Mouse (Mus musculus) limb, embryonic 14.5 days (tissue): ENCODE results near the gene Klhl26. TPM values are rescaled to one million over a fixed set of nuclear protein-coding genes. Genes with fewer than 3 reads are reported as not detected.

Experiments
- ATAC-seq: fragments of 200-750 bp; cut with Nextera tagmentation; 2 replicates; pipeline ENCODE4 v1.8.0; 2017; ENCODE audit warnings: low read depth, moderate number of reproducible peaks, moderate TSS enrichment; ENCODE audit not compliant: low FRiP score
- DNase-seq: peaks from one replicate; pipeline ENCODE4 v3.0.0-alpha.2; 2015; ENCODE audit warnings: low spot score
- H3K27ac ChIP-seq: fragments of 300-500 bp; sonication (generic); replicated peaks from 2 replicates; pipeline ENCODE4 v1.5.1; 2014; ENCODE audit warnings: low read depth, mild to moderate bottlenecking, low read length, moderate library complexity, mixed read lengths
- H3K27me3 ChIP-seq: fragments of 300-500 bp; sonication (generic); 2 replicates; pipeline ENCODE4 v1.6.1; 2014; ENCODE audit warnings: low read length, mixed read lengths; ENCODE audit not compliant: control insufficient read depth, insufficient read depth
- H3K36me3 ChIP-seq: fragments of 300-500 bp; sonication (generic); 2 replicates; pipeline ENCODE4 v1.6.1; 2014; ENCODE audit warnings: mild to moderate bottlenecking, low read length, moderate library complexity, mixed read lengths; ENCODE audit not compliant: control insufficient read depth, insufficient read depth
- H3K4me1 ChIP-seq: fragments of 300-500 bp; sonication (generic); 2 replicates; pipeline ENCODE4 v1.6.1; 2014; ENCODE audit warnings: antibody characterized with exemption, low read length, mixed read lengths; ENCODE audit not compliant: control insufficient read depth, insufficient read depth
- H3K4me2 ChIP-seq: fragments of 300-500 bp; sonication (generic); replicated peaks from 2 replicates; pipeline ENCODE4 v1.6.1; 2014; ENCODE audit warnings: low read depth, mild to moderate bottlenecking, low read length, moderate library complexity; ENCODE audit not compliant: severe bottlenecking
- H3K4me3 ChIP-seq: fragments of 300-500 bp; sonication (generic); replicated peaks from 2 replicates; pipeline ENCODE4 v1.5.1; 2014; ENCODE audit warnings: low read length
- H3K9ac ChIP-seq: fragments of 300-500 bp; sonication (generic); 2 replicates; pipeline ENCODE4 v1.6.1; 2014; ENCODE audit warnings: mild to moderate bottlenecking, low read depth, low read length, moderate library complexity; ENCODE audit not compliant: severe bottlenecking
- H3K9me3 ChIP-seq: fragments of 300-500 bp; sonication (generic); 2 replicates; pipeline ENCODE4 v1.6.1; 2016; ENCODE audit warnings: low read length; ENCODE audit not compliant: control insufficient read depth
- POLR2A ChIP-seq: fragments of 200-500 bp; IDR thresholded peaks from 2 replicates; pipeline ENCODE4 v1.8.0; 2012; ENCODE audit warnings: inconsistent platforms, mild to moderate bottlenecking, moderate library complexity, borderline replicate concordance; ENCODE audit not compliant: insufficient read depth, insufficient read length; ENCODE audit errors: extremely low read depth
- WGBS: fragments of 180-500 bp; shearing (Covaris S2); extraction: QIAGEN DNeasy Blood & Tissue Kit; methylation state at CpG from one replicate; pipeline ENCODE4 v1.1.7; 2014; 5-methylcytosine and 5-hydroxymethylcytosine counted together
- polyA plus RNA-seq, 2 experiments: library from polyadenylated mRNA; depleted of rRNA in 1 of 2; stranded (reverse) in 1 of 2; unstranded in 1 of 2; fragments of >200 nt; fragmentation: Nextera tagmentation in 1 of 2; extraction: Ambion mirVana in 1 of 2; gene quantifications; 2 replicates each; pipeline versions ENCODE4 v1.2.1 to v1.2.3; 2012 to 2014

Klhl26 gene
- polyA plus RNA-seq (2012; rRNA removed) (48.7 and 72.6 TPM in 2 replicates), polyA plus RNA-seq (2014; fragmentation: Nextera tagmentation; extraction: Ambion mirVana) (24.2 and 28.6 TPM in 2 replicates)

- peak; percentile 91 for DNase-seq
- Histone ChIP-seq H3K4me2 (peak within 1 kb of the TSS; percentile 90), H3K4me1 (peaks cover 13% of the 10 kb centered on the region; the same call in 1 of the 2 replicates), H3K4me3 (peak within 1 kb of the TSS; percentile 81), H3K36me3 (no peaks in the 10 kb centered on the region), H3K9ac (peak within 1 kb of the TSS; percentile 89), H3K9me3 (no peaks in the 10 kb centered on the region), H3K27me3 (no peaks in the 10 kb centered on the region), H3K27ac (0 out of 2 replicates have a peak within 1 kb of the TSS, but pooled peaks have one; percentile 41)
- under 1% methylated on average over 53 of the region's 53 CpGs for WGBS
- ATAC-seq, result peak; percentile 93
- TF ChIP-seq POLR2A, result 0 out of 2 replicates have a peak, but pooled peaks have one; percentile 22
These were observed at the start of gene Klhl26 for GRCm38 (mm10) chr8:70476333-70477268. TSS of gene Klhl26 (minus strand) at chr8:70476968.

GRCm38 (mm10) chr8:70522592-70523403, 46.0 kb upstream of the Klhl26 start:
- ATAC-seq, result peak; percentile 89

GRCm38 (mm10) chr8:70519606-70520005, 42.8 kb upstream of the Klhl26 start:
- H3K36me3 ChIP-seq, result peaks cover 21% of the 10 kb centered on the region
- 68% methylated on average over 2 of the region's 2 CpGs for WGBS
- no peaks in the 10 kb centered on the region for H3K27me3 ChIP-seq
- no peaks in the 10 kb centered on the region for H3K9me3 ChIP-seq
- ATAC-seq (no peak), DNase-seq (no peak)
- no peak overlapping the region for H3K4me3 ChIP-seq
- no peak for TF ChIP-seq POLR2A
- H3K27ac ChIP-seq, result no peak overlapping the region
- H3K9ac ChIP-seq, result no peak overlapping the region
- no peak overlapping the region for H3K4me2 ChIP-seq
- H3K4me1 ChIP-seq, result peaks cover 3% of the 10 kb centered on the region

More at GRCm38 (mm10) chr8:70522592-70523403, 46.0 kb upstream of the Klhl26 start:
- Histone ChIP-seq H3K4me2 (peak overlapping the region; percentile 73), H3K9ac (peak overlapping the region; percentile 78), H3K4me1 (peaks cover 7% of the 10 kb centered on the region), H3K9me3 (no peaks in the 10 kb centered on the region), H3K27me3 (no peaks in the 10 kb centered on the region), H3K4me3 (peak overlapping the region; percentile 71), H3K36me3 (peaks cover 8% of the 10 kb centered on the region; the same call in 1 of the 2 replicates), H3K27ac (peak overlapping the region; percentile 65)
- peak; percentile 98 for DNase-seq
- 4% methylated on average over 51 of the region's 51 CpGs for WGBS
- TF ChIP-seq POLR2A, result peak; percentile 71; the same call in 1 of the 2 replicates

GRCm38 (mm10) chr8:70519043-70519442, 42.3 kb upstream of the Klhl26 start:
- Histone ChIP-seq H3K9me3 (no peaks in the 10 kb centered on the region), H3K4me1 (peaks cover 3% of the 10 kb centered on the region), H3K27ac (no peak overlapping the region), H3K4me3 (no peak overlapping the region), H3K36me3 (peaks cover 25% of the 10 kb centered on the region), H3K27me3 (no peaks in the 10 kb centered on the region), H3K9ac (no peak overlapping the region), H3K4me2 (no peak overlapping the region)
- DNase-seq, result no peak
- ATAC-seq, result no peak
- no peak for TF ChIP-seq POLR2A
- WGBS, result 86% methylated on average over 6 of the region's 6 CpGs

GRCm38 (mm10) chr8:70517940-70518643, 41.3 kb upstream of the Klhl26 start:
- ATAC-seq (no peak), DNase-seq (no peak)
- H3K4me2 ChIP-seq, result no peak overlapping the region
- H3K9me3 ChIP-seq, result no peaks in the 10 kb centered on the region
- peaks cover 30% of the 10 kb centered on the region for H3K36me3 ChIP-seq
- H3K4me3 ChIP-seq, result no peak overlapping the region
- no peak overlapping the region for H3K9ac ChIP-seq
- TF ChIP-seq POLR2A, result no peak
- no peak overlapping the region for H3K27ac ChIP-seq
- H3K4me1 ChIP-seq, result no peaks in the 10 kb centered on the region; the same call in 1 of the 2 replicates
- no peaks in the 10 kb centered on the region for H3K27me3 ChIP-seq
- 70% methylated on average over 10 of the region's 10 CpGs for WGBS
